8 mouse cellular contexts compared by ENCODE assay signal in the genomic region with DNA sequence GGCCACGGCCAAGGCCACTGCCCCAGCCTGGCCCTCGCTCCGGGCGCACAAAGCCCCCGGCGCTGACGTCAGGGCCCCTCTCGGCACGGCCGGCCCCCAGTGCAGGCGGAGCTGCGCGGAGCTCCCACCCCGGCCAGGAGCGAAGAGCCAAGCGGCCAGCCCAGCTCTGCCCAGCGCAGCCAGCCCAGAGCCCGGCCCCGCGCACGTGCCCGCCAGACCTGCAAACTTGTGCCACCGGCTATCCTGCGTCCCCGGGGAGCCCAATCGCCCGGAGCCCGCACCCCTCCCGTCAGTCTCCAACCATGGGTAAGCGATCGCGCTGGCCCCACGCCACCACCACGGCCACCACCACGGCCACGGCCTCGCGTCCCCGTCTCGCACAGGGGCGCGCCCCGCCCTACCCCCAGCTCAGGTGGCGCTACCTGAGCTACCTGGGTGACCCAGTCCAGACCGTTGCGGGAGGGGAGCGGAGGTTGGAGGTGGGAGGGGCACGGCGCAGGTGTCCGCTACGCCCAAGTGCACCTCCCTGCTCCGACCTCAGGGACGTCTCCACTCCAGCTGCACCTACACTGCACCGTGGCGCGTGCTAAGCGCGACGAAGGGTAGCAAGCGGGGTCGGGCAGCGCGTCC. TPM values are rescaled to one million over a fixed set of nuclear protein-coding genes. Genes with fewer than 3 reads are reported as not detected.
DNase-seq lines count a peak whose midpoint lies in the region; ATAC-seq and TF ChIP-seq lines count a peak whose summit lies in the region.

A gene (plus strand): TSS at position 81 of the 630 bp plus-strand sequence.

- H3K9ac ChIP-seq in forebrain, embryonic 11.5 days (ENCODE audit: low read length): peak within 1 kb of the TSS; percentile 55
- H3K9ac ChIP-seq in liver, embryonic 14.5 days (replicated peaks): no peak within 1 kb of the TSS
- H3K9ac ChIP-seq in neural tube, embryonic 13.5 days: peak within 1 kb of the TSS; percentile 80

- H3K27ac ChIP-seq in forebrain, embryonic 11.5 days (ENCODE audit: low read depth, low read length): no peak within 1 kb of the TSS
- H3K27ac ChIP-seq in liver, embryonic 14.5 days: no peak within 1 kb of the TSS
- H3K27ac ChIP-seq in neural tube, embryonic 13.5 days (replicated peaks): peak within 1 kb of the TSS; percentile 52

- no peak for TF ChIP-seq CTCF in E14TG2a.4 (conservative IDR thresholded peaks at IDR 0.05; ENCODE audit: low read length)
- TF ChIP-seq CTCF in liver, embryonic 14.5 days (IDR thresholded peaks at IDR 0.05; ENCODE audit: low read depth): no peak

- H3K4me2 ChIP-seq in forebrain, embryonic 11.5 days (ENCODE audit: low read depth, low read length, severe bottlenecking): peak within 1 kb of the TSS; percentile 81
- peak within 1 kb of the TSS; percentile 37 for H3K4me2 ChIP-seq in liver, embryonic 14.5 days (ENCODE audit: low read depth)
- peak within 1 kb of the TSS; percentile 68 for H3K4me2 ChIP-seq in neural tube, embryonic 13.5 days

- H3K9me3 ChIP-seq in E14TG2a.4 (ENCODE audit: low read length): no peaks in the 10 kb centered on the region
- no peaks in the 10 kb centered on the region for H3K9me3 ChIP-seq in forebrain, embryonic 11.5 days (ENCODE audit: control insufficient read depth, low read length)
- no peaks in the 10 kb centered on the region for H3K9me3 ChIP-seq in liver, embryonic 14.5 days (ENCODE audit: control insufficient read depth, low read length)
- no peaks in the 10 kb centered on the region for H3K9me3 ChIP-seq in neural tube, embryonic 13.5 days

- peak; percentile 94 for ATAC-seq in forebrain, embryonic 11.5 days (replicated peaks; ENCODE audit: low FRiP score)
- ATAC-seq in liver, embryonic 14.5 days (ENCODE audit: insufficient read depth): peak; percentile 39; the same call in 1 of the 2 replicates
- ATAC-seq in neural tube, embryonic 13.5 days (ENCODE audit: low read depth): peak; percentile 91

- H3K27me3 ChIP-seq in E14TG2a.4 (ENCODE audit: insufficient read depth, low read length): peaks cover 32% of the 10 kb centered on the region
- peaks cover 11% of the 10 kb centered on the region for H3K27me3 ChIP-seq in forebrain, embryonic 11.5 days (ENCODE audit: control insufficient read depth, insufficient read depth, low read length)
- H3K27me3 ChIP-seq in liver, embryonic 14.5 days (ENCODE audit: control insufficient read depth, insufficient read depth, low read length): peaks cover 6% of the 10 kb centered on the region
- peaks cover 24% of the 10 kb centered on the region; the same call in 1 of the 2 replicates for H3K27me3 ChIP-seq in neural tube, embryonic 13.5 days

- H3K36me3 ChIP-seq in E14TG2a.4 (ENCODE audit: insufficient read depth, low read length): no peaks in the 10 kb centered on the region
- no peaks in the 10 kb centered on the region for H3K36me3 ChIP-seq in forebrain, embryonic 11.5 days (ENCODE audit: control insufficient read depth, insufficient read depth, low read length)
- no peaks in the 10 kb centered on the region for H3K36me3 ChIP-seq in liver, embryonic 14.5 days (replicated peaks; ENCODE audit: control insufficient read depth, insufficient read depth, low read depth)
- H3K36me3 ChIP-seq in neural tube, embryonic 13.5 days: no peaks in the 10 kb centered on the region

- peaks cover 11% of the 10 kb centered on the region; the same call in 1 of the 2 replicates for H3K4me1 ChIP-seq in E14TG2a.4 (replicated peaks; ENCODE audit: low read depth, low read length)
- H3K4me1 ChIP-seq in forebrain, embryonic 11.5 days (replicated peaks; ENCODE audit: control insufficient read depth, insufficient read depth, low read length): no peaks in the 10 kb centered on the region
- no peaks in the 10 kb centered on the region for H3K4me1 ChIP-seq in liver, embryonic 14.5 days (replicated peaks; ENCODE audit: control insufficient read depth in 2 of 2, insufficient read depth in 2 of 2, low read length in 1 of 2)
- H3K4me1 ChIP-seq in neural tube, embryonic 13.5 days (replicated peaks): no peaks in the 10 kb centered on the region

- intact Hi-C loops in heart, postnatal 10 days (cut with DNase I): no loop called here

- no peak for TF ChIP-seq EP300 in liver, embryonic 14.5 days (IDR thresholded peaks at IDR 0.05; ENCODE audit: low read depth)

- peak within 1 kb of the TSS; percentile 77 for H3K4me3 ChIP-seq in E14TG2a.4 (replicated peaks; ENCODE audit: low read length)
- peak within 1 kb of the TSS; percentile 46 for H3K4me3 ChIP-seq in forebrain, embryonic 11.5 days (ENCODE audit: low read depth, low read length)
- H3K4me3 ChIP-seq in liver, embryonic 14.5 days (ENCODE audit: insufficient read depth in 1 of 2, low read depth in 2 of 2, low read length in 2 of 2): peak within 1 kb of the TSS in 1 of 2 experiments; percentile 34; a peak in 3 of 4 replicates
- H3K4me3 ChIP-seq in neural tube, embryonic 13.5 days: peak within 1 kb of the TSS; percentile 57

- DNase-seq in brain, adult 2 months (ENCODE audit: low read depth, low spot score): peak; percentile 58
- DNase-seq in forebrain, embryonic 11.5 days (ENCODE audit: low spot score): peak; percentile 75
- peak; percentile 31 to 37 for DNase-seq in heart, postnatal 10 days
- DNase-seq in kidney, postnatal 14 days: peak; percentile 51
- no peak for DNase-seq in liver, embryonic 14.5 days (ENCODE audit: low read depth in 3 of 3, low spot score in 3 of 3)
- DNase-seq in urinary bladder, adult 18-20 months (ENCODE audit: low spot score in 2 of 2): peak; percentile 15 to 16

- WGBS in forebrain, embryonic 11.5 days: 25% methylated on average over 38 of the region's 63 CpGs
- 15% methylated on average over 59 of the region's 63 CpGs for WGBS in liver, embryonic 14.5 days (ENCODE audit: insufficient replicate concordance)
- WGBS in neural tube, embryonic 13.5 days: 18% methylated on average over 63 of the region's 63 CpGs

RNA-seq across cellular contexts. Expression of the gene that starts here (rescaled TPM):
- 97.7 and 104 TPM in 2 replicates for polyA plus RNA-seq in forebrain, embryonic 11.5 days (2014; fragmentation: Nextera tagmentation; extraction: Ambion mirVana)
- total RNA-seq in heart, postnatal 10 days (2021): 1 to 10 TPM; 8.2 to 9.5 TPM
- 0.93 and 1.1 TPM in 2 replicates for polyA plus RNA-seq in liver, embryonic 14.5 days (2012; rRNA removed)
- polyA plus RNA-seq in liver, embryonic 14.5 days (2014; fragmentation: Nextera tagmentation; extraction: Ambion mirVana): 1.5 and 1.7 TPM in 2 replicates
- polyA plus RNA-seq in neural tube, embryonic 13.5 days (2015; fragmentation: Nextera tagmentation; extraction: Ambion mirVana): 226 and 240 TPM in 2 replicates

Comparison
In these comparisons a context has a peak if more than half of its experiments do, and no peak if none do; other contexts are left out.
1. RNA of the gene that starts here (polyA plus RNA-seq): 226 to 240 TPM in neural tube, embryonic 13.5 days and 97.7 to 104 TPM in forebrain, embryonic 11.5 days; 0.93 to 1.7 TPM in liver, embryonic 14.5 days; every median in the first group is over 10 times any median in the second.
2. DNase-seq: peak in brain, adult 2 months (single experiment), forebrain, embryonic 11.5 days (single experiment), heart, postnatal 10 days (2 of 2), kidney, postnatal 14 days (single experiment) and urinary bladder, adult 18-20 months (2 of 2); none in liver, embryonic 14.5 days (0 of 3).
3. ATAC-seq: peak in every context shown above with its lines; median percentile 94 in forebrain, embryonic 11.5 days; 91 in neural tube, embryonic 13.5 days; 39 in liver, embryonic 14.5 days.
4. Peak in every context shown above with its lines, with median percentiles within 50 percentile points of each other: H3K4me2 ChIP-seq.